Mouse (Mus musculus): ENCODE measurements around the gene Alox8. TPM values are rescaled to one million over a fixed set of nuclear protein-coding genes. Genes with fewer than 3 reads are reported as not detected.

Alox8 gene
- total RNA-seq, 1 experiment, result 1.6 TPM

DNA sequence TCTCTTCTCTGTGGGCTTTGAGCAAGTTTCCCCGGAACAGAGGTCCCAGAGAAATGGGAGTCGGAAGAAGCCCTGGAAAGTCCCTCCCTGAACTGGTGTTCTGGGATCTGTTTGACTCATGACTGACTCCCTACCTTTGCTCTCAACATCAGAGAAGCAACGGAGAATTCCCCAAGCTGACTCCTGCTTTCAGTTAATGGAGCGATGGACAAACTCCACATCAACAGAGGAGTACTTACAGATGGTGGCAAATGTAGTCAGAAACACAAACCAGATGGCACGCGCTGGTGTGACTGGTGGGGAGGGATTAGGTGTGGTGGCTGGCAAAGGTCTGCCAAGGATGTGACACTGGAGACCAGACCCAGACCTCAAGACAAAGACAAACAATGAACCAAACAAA lies 46.6 kb downstream of the Alox8 start:
- no peak overlapping the region for H3K27ac ChIP-seq (ENCODE audit: insufficient read depth, low read depth, low read length, poor library complexity, severe bottlenecking)
- DNase-seq (ENCODE audit: low read depth, low spot score), result no peak
- peaks cover 0 to 6% of the 10 kb centered on the region in 2 experiments; a peak in 2 of 4 replicates for H3K4me1 ChIP-seq (ENCODE audit: control insufficient read depth in 2 of 2, insufficient read depth in 2 of 2, low read length in 2 of 2, poor library complexity in 1 of 2)
- TF ChIP-seq ZC3H11A (IDR thresholded peaks at IDR 0.05; ENCODE audit: borderline replicate concordance, low read depth, low read length), result no peak
- no peak for TF ChIP-seq ZNF384 (IDR thresholded peaks at IDR 0.05; ENCODE audit: low read depth, low read length)
- H3K4me3 ChIP-seq (ENCODE audit: insufficient read depth in 1 of 2, low read depth in 1 of 2, low read length in 2 of 2, poor library complexity in 1 of 2, severe bottlenecking in 1 of 2), result peak overlapping the region; percentile 40 to 74; a peak in 3 of 4 replicates
- H3K9ac ChIP-seq (ENCODE audit: insufficient read depth, low read depth, low read length, poor library complexity, severe bottlenecking), result peak overlapping the region; percentile 42; the same call in 1 of the 2 replicates
- no peaks in the 10 kb centered on the region for H3K9me3 ChIP-seq (ENCODE audit: control insufficient read depth, insufficient read depth, low read depth, low read length)
- no peaks in the 10 kb centered on the region for H3K36me3 ChIP-seq (ENCODE audit: control insufficient read depth, insufficient read depth, low read length, poor library complexity, severe bottlenecking)
- in situ Hi-C loops (cut with MboI; ENCODE audit: low sequenced_read_pairs in 2 of 2, unreplicated experiment in 2 of 2), result no loop called here

DNA sequence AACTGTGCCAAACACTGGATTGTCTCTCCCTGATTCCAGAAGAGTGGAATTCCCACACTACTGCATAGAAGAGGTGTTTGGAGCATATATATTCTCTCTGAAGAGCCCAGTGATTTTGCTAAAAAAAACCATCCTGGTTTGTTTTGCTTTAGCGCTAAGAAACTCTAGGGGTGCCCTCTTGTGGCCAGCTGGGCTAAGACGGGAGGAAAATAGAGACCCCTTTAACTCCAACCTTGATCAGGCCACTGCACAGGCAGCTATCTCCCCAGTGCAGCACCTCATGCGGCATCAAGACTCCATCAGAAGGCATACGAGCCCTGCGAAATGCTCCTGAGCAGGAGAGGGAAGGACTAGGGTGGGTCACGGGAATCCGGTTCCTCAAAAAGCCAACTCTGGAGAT lies 47.2 kb downstream of the Alox8 start:
- no peak overlapping the region for H3K27ac ChIP-seq (ENCODE audit: insufficient read depth, low read depth, low read length, poor library complexity, severe bottlenecking)

DNA sequence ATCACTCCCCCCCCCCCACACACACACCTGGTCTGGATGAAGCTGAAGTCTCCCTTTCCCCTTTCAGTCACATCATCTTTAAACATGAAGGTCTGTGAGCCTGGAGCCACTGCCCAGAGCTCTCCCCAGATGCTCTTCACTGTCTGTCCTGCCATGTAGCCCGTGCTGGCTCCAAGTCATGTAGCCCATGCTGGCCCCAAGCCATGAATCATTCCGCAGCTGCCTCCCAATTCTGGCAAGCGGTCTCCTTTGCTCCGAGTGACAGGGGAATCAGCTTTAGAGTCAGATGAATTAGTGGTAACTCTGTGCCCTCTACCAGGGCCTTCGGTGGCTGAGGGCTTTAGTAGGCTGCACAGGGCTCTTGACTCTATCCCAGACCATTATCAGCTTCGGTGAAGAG lies 47.9 kb downstream of the Alox8 start:
- Histone ChIP-seq H3K36me3 (ENCODE audit: control insufficient read depth, insufficient read depth, low read length, poor library complexity, severe bottlenecking) (no peaks in the 10 kb centered on the region), H3K4me1 (ENCODE audit: control insufficient read depth in 2 of 2, insufficient read depth in 2 of 2, low read length in 2 of 2, poor library complexity in 1 of 2) (peaks cover 0 to 6% of the 10 kb centered on the region in 2 experiments; a peak in 2 of 4 replicates), H3K27ac (ENCODE audit: insufficient read depth, low read depth, low read length, poor library complexity, severe bottlenecking) (no peak overlapping the region), H3K4me3 (ENCODE audit: insufficient read depth in 1 of 2, low read depth in 1 of 2, low read length in 2 of 2, poor library complexity in 1 of 2, severe bottlenecking in 1 of 2) (no peak overlapping the region), H3K9me3 (ENCODE audit: control insufficient read depth, insufficient read depth, low read depth, low read length) (no peaks in the 10 kb centered on the region), H3K9ac (ENCODE audit: insufficient read depth, low read depth, low read length, poor library complexity, severe bottlenecking) (no peak overlapping the region)
- no peak for TF ChIP-seq MAFK (IDR thresholded peaks at IDR 0.05; ENCODE audit: insufficient read depth, low read depth, low read length)
- TF ChIP-seq CHD2 (IDR thresholded peaks at IDR 0.05; ENCODE audit: low read depth, low read length), result no peak
- no peak for TF ChIP-seq ZNF384 (IDR thresholded peaks at IDR 0.05; ENCODE audit: low read depth, low read length)
- TF ChIP-seq ZC3H11A (IDR thresholded peaks at IDR 0.05; ENCODE audit: borderline replicate concordance, low read depth, low read length), result no peak
- no peak for TF ChIP-seq HCFC1 (IDR thresholded peaks at IDR 0.05; ENCODE audit: borderline replicate concordance, insufficient read depth, low read length)
- in situ Hi-C loops (cut with MboI; ENCODE audit: low sequenced_read_pairs in 2 of 2, unreplicated experiment in 2 of 2), result no loop called here
- no peak for DNase-seq (ENCODE audit: low read depth, low spot score)

More for the DNA sequence above, 47.2 kb downstream of the Alox8 start:
- Histone ChIP-seq H3K4me1 (ENCODE audit: control insufficient read depth in 2 of 2, insufficient read depth in 2 of 2, low read length in 2 of 2, poor library complexity in 1 of 2) (peaks cover 0 to 6% of the 10 kb centered on the region in 2 experiments; a peak in 2 of 4 replicates), H3K4me3 (ENCODE audit: insufficient read depth in 1 of 2, low read depth in 1 of 2, low read length in 2 of 2, poor library complexity in 1 of 2, severe bottlenecking in 1 of 2) (peak overlapping the region; percentile 40 to 74; a peak in 3 of 4 replicates), H3K9me3 (ENCODE audit: control insufficient read depth, insufficient read depth, low read depth, low read length) (no peaks in the 10 kb centered on the region), H3K9ac (ENCODE audit: insufficient read depth, low read depth, low read length, poor library complexity, severe bottlenecking) (peak overlapping the region; percentile 42; the same call in 1 of the 2 replicates), H3K36me3 (ENCODE audit: control insufficient read depth, insufficient read depth, low read length, poor library complexity, severe bottlenecking) (no peaks in the 10 kb centered on the region)
- no peak for TF ChIP-seq CHD2 (IDR thresholded peaks at IDR 0.05; ENCODE audit: low read depth, low read length)
- peak; percentile 56; the same call in 1 of the 2 replicates for TF ChIP-seq ZNF384 (IDR thresholded peaks at IDR 0.05; ENCODE audit: low read depth, low read length)
- TF ChIP-seq ZC3H11A (IDR thresholded peaks at IDR 0.05; ENCODE audit: borderline replicate concordance, low read depth, low read length), result 0 out of 2 replicates have a peak, but pooled peaks have one; percentile 31
- DNase-seq (ENCODE audit: low read depth, low spot score), result peak; percentile 47
- in situ Hi-C loops (cut with MboI; ENCODE audit: low sequenced_read_pairs in 2 of 2, unreplicated experiment in 2 of 2), result no loop called here

DNA sequence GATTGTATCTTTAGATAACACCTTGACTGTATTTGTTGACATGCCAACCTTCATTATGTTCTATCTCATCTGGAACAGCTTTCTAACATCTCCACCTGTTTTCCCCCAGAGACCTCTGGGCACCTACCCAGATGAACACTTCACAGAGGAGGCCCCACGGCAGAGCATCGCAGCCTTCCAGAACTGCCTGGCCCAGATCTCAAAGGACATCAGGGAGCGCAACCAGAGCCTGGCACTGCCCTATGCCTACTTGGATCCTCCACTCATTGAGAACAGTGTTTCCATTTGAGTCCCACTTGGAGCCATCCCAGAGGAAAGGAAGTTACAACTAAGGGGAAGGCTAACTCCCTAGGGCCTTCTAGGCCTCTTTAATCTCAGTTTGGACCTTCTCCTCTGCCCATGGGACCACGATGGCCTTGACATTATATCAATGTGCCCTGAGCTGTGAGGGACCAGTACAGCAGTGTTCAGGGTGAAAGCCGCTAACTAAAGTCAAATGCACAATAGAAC lies 49.1 kb downstream of the Alox8 start:
- Histone ChIP-seq H3K36me3 (ENCODE audit: control insufficient read depth, insufficient read depth, low read length, poor library complexity, severe bottlenecking) (no peaks in the 10 kb centered on the region), H3K9me3 (ENCODE audit: control insufficient read depth, insufficient read depth, low read depth, low read length) (no peaks in the 10 kb centered on the region), H3K4me3 (ENCODE audit: insufficient read depth in 1 of 2, low read depth in 1 of 2, low read length in 2 of 2, poor library complexity in 1 of 2, severe bottlenecking in 1 of 2) (no peak overlapping the region), H3K27ac (ENCODE audit: insufficient read depth, low read depth, low read length, poor library complexity, severe bottlenecking) (no peak overlapping the region), H3K9ac (ENCODE audit: insufficient read depth, low read depth, low read length, poor library complexity, severe bottlenecking) (no peak overlapping the region), H3K4me1 (ENCODE audit: control insufficient read depth in 2 of 2, insufficient read depth in 2 of 2, low read length in 2 of 2, poor library complexity in 1 of 2) (peaks cover 0 to 6% of the 10 kb centered on the region in 2 experiments; a peak in 2 of 4 replicates)
- in situ Hi-C loops (cut with MboI; ENCODE audit: low sequenced_read_pairs in 2 of 2, unreplicated experiment in 2 of 2), result no loop called here
- no peak for TF ChIP-seq ZNF384 (IDR thresholded peaks at IDR 0.05; ENCODE audit: low read depth, low read length)
- TF ChIP-seq CHD2 (IDR thresholded peaks at IDR 0.05; ENCODE audit: low read depth, low read length), result no peak
- no peak for TF ChIP-seq MAFK (IDR thresholded peaks at IDR 0.05; ENCODE audit: insufficient read depth, low read depth, low read length)
- TF ChIP-seq ZC3H11A (IDR thresholded peaks at IDR 0.05; ENCODE audit: borderline replicate concordance, low read depth, low read length), result no peak
- TF ChIP-seq HCFC1 (IDR thresholded peaks at IDR 0.05; ENCODE audit: borderline replicate concordance, insufficient read depth, low read length), result no peak
- no peak for DNase-seq (ENCODE audit: low read depth, low spot score)

DNA sequence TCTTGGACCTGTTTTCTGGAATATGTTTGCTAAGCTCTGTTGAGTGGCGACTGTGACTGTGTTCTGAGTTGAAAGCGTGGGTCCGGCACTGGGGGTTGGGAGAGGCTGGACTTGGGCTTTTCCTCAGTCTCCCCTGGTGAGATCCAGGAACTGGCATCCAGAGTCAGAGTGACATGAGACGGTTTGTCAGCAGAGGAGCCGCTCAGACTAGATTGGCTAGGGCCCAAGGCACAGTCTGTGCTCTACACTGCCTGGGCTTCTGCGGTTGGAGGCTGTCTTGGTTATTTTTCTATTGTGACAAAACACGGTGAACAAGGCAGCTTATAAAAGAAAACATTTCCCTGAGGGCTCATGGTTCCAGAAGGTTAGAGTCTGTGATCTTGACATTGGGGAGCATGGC lies 50.1 kb downstream of the Alox8 start:
- in situ Hi-C loops (cut with MboI; ENCODE audit: low sequenced_read_pairs in 2 of 2, unreplicated experiment in 2 of 2), result no loop called here
- no peak for TF ChIP-seq CHD2 (IDR thresholded peaks at IDR 0.05; ENCODE audit: low read depth, low read length)
- TF ChIP-seq ZNF384 (IDR thresholded peaks at IDR 0.05; ENCODE audit: low read depth, low read length), result no peak
- TF ChIP-seq MAFK (IDR thresholded peaks at IDR 0.05; ENCODE audit: insufficient read depth, low read depth, low read length), result no peak
- no peak for TF ChIP-seq HCFC1 (IDR thresholded peaks at IDR 0.05; ENCODE audit: borderline replicate concordance, insufficient read depth, low read length)
- no peak for TF ChIP-seq ZC3H11A (IDR thresholded peaks at IDR 0.05; ENCODE audit: borderline replicate concordance, low read depth, low read length)

More for the DNA sequence above, 50.1 kb downstream of the Alox8 start:
- Histone ChIP-seq H3K4me3 (ENCODE audit: insufficient read depth in 1 of 2, low read depth in 1 of 2, low read length in 2 of 2, poor library complexity in 1 of 2, severe bottlenecking in 1 of 2) (no peak overlapping the region), H3K9me3 (ENCODE audit: control insufficient read depth, insufficient read depth, low read depth, low read length) (no peaks in the 10 kb centered on the region), H3K36me3 (ENCODE audit: control insufficient read depth, insufficient read depth, low read length, poor library complexity, severe bottlenecking) (no peaks in the 10 kb centered on the region), H3K4me1 (ENCODE audit: control insufficient read depth in 2 of 2, insufficient read depth in 2 of 2, low read length in 2 of 2, poor library complexity in 1 of 2) (peaks cover 0 to 4% of the 10 kb centered on the region in 2 experiments; a peak in 2 of 4 replicates), H3K9ac (ENCODE audit: insufficient read depth, low read depth, low read length, poor library complexity, severe bottlenecking) (no peak overlapping the region), H3K27ac (ENCODE audit: insufficient read depth, low read depth, low read length, poor library complexity, severe bottlenecking) (no peak overlapping the region)
- DNase-seq (ENCODE audit: low read depth, low spot score), result no peak

All from ES-E14 (cell line).